Mouse (Mus musculus): ENCODE data around the gene Acad9.
"Not testable (repeated sequence)": the region's sequence is repeated elsewhere in the genome, so short reads cannot be mapped to it uniquely, and the experiment has no call there.

The Acad9 gene

DNA sequence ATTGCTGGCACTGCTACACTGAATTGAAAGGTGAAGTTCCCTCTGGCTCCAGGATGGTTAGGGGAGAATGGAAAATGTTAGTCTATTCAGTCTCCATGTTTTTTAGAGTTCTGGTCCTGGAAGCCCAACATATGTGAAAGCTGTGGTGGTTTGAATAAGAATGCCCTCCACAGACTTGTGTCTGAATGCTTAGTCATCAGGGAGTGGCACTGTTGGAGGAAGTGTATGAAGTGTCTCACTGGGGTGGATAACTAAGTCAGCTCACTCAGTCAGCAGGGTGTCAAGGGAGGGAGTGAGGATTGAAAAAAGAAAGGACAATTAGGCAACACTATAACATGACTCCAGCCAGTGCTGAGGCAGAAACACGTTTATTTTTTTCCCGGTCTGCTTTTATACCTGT lies 29.6 kb downstream of the Acad9 start:
- DNase-seq, result no peak

DNA sequence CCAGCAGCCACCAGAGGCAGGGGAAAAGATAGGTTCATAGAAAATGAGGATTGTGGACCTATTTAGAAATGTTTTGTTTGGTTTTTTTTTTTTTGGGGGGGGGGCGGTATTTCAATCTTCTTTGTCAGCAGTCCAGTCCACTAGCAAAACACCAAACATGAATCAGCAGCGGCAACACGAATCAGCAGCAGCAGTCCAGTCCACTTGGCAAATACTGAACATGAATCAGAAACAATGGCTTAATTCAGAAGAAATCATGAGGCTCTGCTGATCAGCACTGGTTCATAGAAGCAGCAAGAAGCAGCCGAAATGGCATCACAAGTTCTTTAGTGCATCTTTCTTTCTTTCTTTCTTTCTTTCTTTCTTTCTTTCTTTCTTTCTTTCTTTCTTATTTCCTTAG lies 50.3 kb downstream of the Acad9 start:
- DNase-seq, result no peak

DNA sequence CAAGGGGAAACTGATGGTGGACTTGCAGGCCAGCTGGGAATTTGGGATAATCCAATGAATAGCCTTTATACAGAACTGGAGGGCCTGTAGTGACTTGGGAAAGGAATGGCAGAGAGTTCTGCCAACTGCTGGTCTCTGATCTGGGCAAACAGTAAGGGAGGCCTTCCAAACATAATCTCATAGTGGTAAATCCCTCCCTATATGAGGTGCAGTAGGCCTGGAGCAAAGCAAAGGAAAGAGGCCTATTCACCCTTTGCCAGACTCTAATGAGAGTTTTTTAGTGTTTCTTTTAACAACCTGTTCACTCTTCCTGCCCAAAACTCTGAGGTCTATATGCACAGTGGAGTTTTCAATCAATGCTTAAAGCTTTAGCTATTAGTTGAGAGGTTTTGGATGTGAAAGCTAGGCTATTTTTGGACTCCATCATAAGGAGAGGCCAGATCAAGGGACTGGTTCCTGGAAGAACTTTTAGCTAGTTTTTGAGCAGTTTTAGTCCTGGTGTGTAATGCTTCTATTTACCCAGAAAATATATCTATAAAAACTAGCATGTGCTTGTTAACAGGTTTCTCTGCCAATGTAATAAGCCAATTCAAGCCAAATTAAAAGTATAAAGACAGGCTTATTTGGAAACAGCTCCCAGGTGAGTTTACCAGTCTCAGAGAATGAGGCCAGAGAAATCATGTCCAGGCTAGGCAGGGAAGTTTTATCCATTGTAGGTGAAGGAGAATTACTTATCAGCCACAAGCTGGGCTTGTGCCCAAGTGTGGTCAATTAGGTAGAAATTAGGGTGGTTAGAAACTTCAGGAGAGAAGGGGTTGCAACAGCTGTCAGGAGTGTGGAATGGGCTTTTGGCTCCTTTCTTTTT lies 54.1 kb downstream of the Acad9 start:
- no peak for DNase-seq

DNA sequence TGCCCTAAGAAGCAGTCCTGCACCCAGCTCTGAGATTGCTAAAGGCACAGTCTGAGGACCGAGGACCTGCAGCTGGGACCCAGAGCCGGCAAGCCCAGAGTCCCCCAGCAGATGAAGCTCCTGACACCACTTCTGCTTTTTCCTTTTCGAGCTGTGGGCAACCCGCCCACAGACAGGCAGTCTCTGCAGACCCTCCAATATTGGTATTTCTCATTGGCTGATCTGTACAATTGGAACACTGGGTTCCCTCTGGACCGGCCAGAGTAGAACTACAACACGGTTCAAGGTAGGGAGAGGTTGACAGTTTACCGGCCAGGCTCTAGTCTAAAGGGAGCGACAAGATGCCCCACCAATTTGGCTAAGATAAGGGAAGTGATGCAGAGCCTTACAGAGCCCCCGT lies 60.4 kb downstream of the Acad9 start:
- not testable (repeated sequence) for DNase-seq

DNA sequence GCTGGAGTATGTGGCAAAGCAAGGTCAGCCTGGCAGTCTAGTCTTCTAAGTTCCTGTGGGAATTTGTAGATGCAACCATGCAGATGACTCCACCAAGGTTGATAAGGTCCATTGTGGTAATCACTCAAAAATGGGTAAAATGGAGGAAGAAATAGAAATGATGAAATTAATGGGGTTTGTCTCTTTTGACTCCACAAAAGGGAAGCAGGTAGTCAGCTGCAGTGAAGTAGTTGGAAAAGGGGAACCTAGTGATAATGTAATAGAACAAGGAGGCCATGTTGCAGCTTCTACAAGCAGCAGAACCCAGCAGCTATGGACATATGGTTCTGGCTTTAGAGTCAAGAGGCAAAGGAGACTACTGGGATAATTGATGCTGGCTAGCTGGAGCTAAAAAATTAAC lies 70.4 kb downstream of the Acad9 start:
- no peak for DNase-seq

DNA sequence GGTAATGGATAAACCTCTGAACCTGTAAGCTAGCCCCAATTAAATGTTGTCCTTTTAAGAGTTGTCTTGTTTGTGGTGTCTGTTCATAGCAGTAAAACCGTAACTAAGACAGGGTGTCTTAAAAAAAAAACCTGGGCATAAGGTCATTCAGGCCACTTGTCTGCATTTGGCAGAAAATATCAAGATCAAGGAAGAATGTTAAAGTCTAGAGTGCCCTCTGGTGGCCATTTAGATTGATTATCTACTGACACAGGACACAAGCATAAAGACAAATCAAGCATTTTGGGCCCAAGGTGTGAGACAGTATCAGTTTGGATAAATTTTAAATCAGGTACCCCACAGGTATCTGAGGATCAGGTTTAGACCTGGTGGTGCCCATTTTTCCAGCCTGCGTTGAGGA lies 71.8 kb downstream of the Acad9 start:
- no peak for DNase-seq

DNA sequence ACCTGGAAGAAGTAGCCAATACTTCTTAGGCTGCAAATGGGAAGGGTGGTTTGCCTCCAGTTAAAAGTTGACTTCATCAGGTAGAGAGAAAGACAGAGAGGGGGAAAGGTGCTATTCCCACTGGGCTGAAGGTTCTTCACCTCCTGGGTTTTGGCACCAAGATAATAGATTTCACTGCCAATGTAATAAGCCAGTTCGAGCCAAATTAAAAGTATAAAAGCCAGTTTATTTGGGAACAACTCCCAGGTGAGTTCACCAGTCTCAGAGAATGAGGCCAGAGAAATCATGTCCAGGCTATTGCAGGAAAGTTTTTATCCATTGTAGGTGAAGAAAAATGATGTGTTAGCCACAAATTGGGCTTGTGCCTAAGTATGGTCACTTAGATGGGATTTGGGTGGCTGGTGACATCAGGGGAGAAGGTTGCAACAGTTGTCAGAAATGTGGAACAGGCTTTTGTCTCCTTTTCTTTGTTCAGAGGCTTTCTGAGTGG lies 72.4 kb downstream of the Acad9 start:
- DNase-seq, result no peak

DNA sequence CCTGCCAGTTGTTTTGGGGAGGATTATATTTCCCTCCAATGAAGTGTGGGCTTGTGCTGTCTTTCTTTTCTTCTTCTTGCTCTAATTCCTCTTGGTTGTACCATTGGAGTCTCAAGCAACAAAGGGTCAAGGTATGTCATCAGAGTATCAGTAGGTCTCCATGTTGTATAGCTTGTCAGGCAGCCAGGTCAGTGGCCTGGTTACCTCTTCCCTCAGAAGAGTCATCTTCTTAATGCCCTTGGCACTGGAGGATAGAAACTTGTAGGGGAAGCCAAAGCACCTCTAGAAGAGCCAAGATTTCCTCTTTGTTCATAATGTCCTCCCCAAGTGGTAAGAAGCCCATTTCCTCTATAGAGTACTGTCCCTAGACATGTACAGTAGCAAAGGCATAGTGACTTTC lies 73.2 kb downstream of the Acad9 start:
- DNase-seq, result no peak
